Mouse (Mus musculus) megakaryocyte, embryonic 14.5 days (primary cell): Measurements from ENCODE around the gene A4galt. TPM values are rescaled to one million over a fixed set of nuclear protein-coding genes. Genes with fewer than 3 reads are reported as not detected.
"Not testable (repeated sequence)": the region's sequence is repeated elsewhere in the genome, so short reads cannot be mapped to it uniquely, and the experiment has no call there.

Source experiments
- H3K27me3 ChIP-seq: replicated peaks from 2 replicates; pipeline ENCODE3; 2012; ENCODE audit warnings: inconsistent platforms
- H3K36me3 ChIP-seq: replicated peaks from 2 replicates; pipeline ENCODE3; 2012; ENCODE audit warnings: low read length, inconsistent platforms, mixed read lengths
- H3K4me1 ChIP-seq: 2 replicates; pipeline ENCODE4 v1.6.1; 2012; ENCODE audit warnings: inconsistent platforms
- H3K4me3 ChIP-seq: replicated peaks from 2 replicates; pipeline ENCODE3; 2012; ENCODE audit warnings: moderate library complexity, mild to moderate bottlenecking, inconsistent platforms
- H3K9me3 ChIP-seq: 2 replicates; pipeline ENCODE4 v1.6.1; 2012; ENCODE audit warnings: inconsistent platforms
- FLI1 ChIP-seq: IDR thresholded peaks from 2 replicates; pipeline ENCODE4 v1.6.1; 2012; ENCODE audit warnings: low read length, inconsistent platforms, mixed read lengths
- GATA1 ChIP-seq: IDR thresholded peaks from 3 replicates; pipeline ENCODE4 v1.6.1; 2012; ENCODE audit warnings: mixed read lengths, low read length, inconsistent platforms, borderline replicate concordance
- polyA plus RNA-seq: library from polyadenylated mRNA; stranded (reverse); fragments of >175 nt; gene quantifications from 2 replicates; pipeline ENCODE4 v1.2.3, GENCODE M21; 2012; ENCODE audit warnings: low replicate concordance; ENCODE audit not compliant: insufficient read depth

A4galt gene
- polyA plus RNA-seq, 1 experiment, result not detected

- Histone ChIP-seq H3K27me3 (peaks cover 18% of the 10 kb centered on the region), H3K4me3 (no peak overlapping the region), H3K9me3 (peaks cover 9% of the 10 kb centered on the region), H3K4me1 (peaks cover 61% of the 10 kb centered on the region), H3K36me3 (peaks cover 29% of the 10 kb centered on the region)
- TF ChIP-seq FLI1 (no peak), GATA1 (no peak)
These were observed 41.6 kb upstream of the A4galt start for GRCm38 (mm10) chr15:83293144-83293543.

GRCm38 (mm10) chr15:83292261-83293056 is 40.9 kb upstream of the A4galt start:
- peaks cover 57% of the 10 kb centered on the region for H3K4me1 ChIP-seq

GRCm38 (mm10) chr15:83290899-83291298 is 39.3 kb upstream of the A4galt start:
- Histone ChIP-seq H3K27me3 (peaks cover 25% of the 10 kb centered on the region), H3K36me3 (peaks cover 16% of the 10 kb centered on the region), H3K4me3 (no peak overlapping the region), H3K4me1 (peaks cover 41% of the 10 kb centered on the region), H3K9me3 (peaks cover 14% of the 10 kb centered on the region)
- TF ChIP-seq FLI1 (no peak), GATA1 (no peak)

More at GRCm38 (mm10) chr15:83292261-83293056, 40.9 kb upstream of the A4galt start:
- peaks cover 22% of the 10 kb centered on the region for H3K36me3 ChIP-seq
- H3K27me3 ChIP-seq, result peaks cover 18% of the 10 kb centered on the region
- H3K4me3 ChIP-seq, result no peak overlapping the region
- peaks cover 9% of the 10 kb centered on the region for H3K9me3 ChIP-seq
- TF ChIP-seq FLI1, result no peak
- no peak for TF ChIP-seq GATA1

- Histone ChIP-seq H3K4me1 (no peaks in the 10 kb centered on the region), H3K27me3 (peaks cover 29% of the 10 kb centered on the region), H3K4me3 (no peak overlapping the region), H3K9me3 (peaks cover 5% of the 10 kb centered on the region; the same call in 1 of the 2 replicates), H3K36me3 (no peaks in the 10 kb centered on the region)
- no peak for TF ChIP-seq FLI1
- no peak for TF ChIP-seq GATA1
These were observed 33.3 kb upstream of the A4galt start for GRCm38 (mm10) chr15:83284828-83285227.

GRCm38 (mm10) chr15:83282397-83282796 is 30.8 kb upstream of the A4galt start:
- H3K36me3 ChIP-seq, result no peaks in the 10 kb centered on the region
- H3K4me1 ChIP-seq, result peaks cover 3% of the 10 kb centered on the region; the same call in 1 of the 2 replicates
- peaks cover 16% of the 10 kb centered on the region for H3K9me3 ChIP-seq
- no peak for TF ChIP-seq FLI1
- TF ChIP-seq GATA1, result no peak
- no peak overlapping the region for H3K4me3 ChIP-seq
- H3K27me3 ChIP-seq, result peaks cover 25% of the 10 kb centered on the region

- no peak overlapping the region for H3K4me3 ChIP-seq
- peaks cover 18% of the 10 kb centered on the region for H3K27me3 ChIP-seq
- peaks cover 3% of the 10 kb centered on the region; the same call in 1 of the 2 replicates for H3K4me1 ChIP-seq
- TF ChIP-seq GATA1 (no peak), FLI1 (no peak)
- H3K9me3 ChIP-seq, result peaks cover 22% of the 10 kb centered on the region
- H3K36me3 ChIP-seq, result no peaks in the 10 kb centered on the region
These were observed 29.7 kb upstream of the A4galt start for GRCm38 (mm10) chr15:83281303-83281702.

GRCm38 (mm10) chr15:83278579-83278978 is 27.0 kb upstream of the A4galt start:
- no peak overlapping the region for H3K4me3 ChIP-seq
- no peak for TF ChIP-seq GATA1
- no peak for TF ChIP-seq FLI1

GRCm38 (mm10) chr15:83277451-83277850 is 25.9 kb upstream of the A4galt start:
- H3K36me3 ChIP-seq, result no peaks in the 10 kb centered on the region
- peaks cover 25% of the 10 kb centered on the region for H3K27me3 ChIP-seq
- peaks cover 3% of the 10 kb centered on the region; the same call in 1 of the 2 replicates for H3K4me1 ChIP-seq
- TF ChIP-seq GATA1, result no peak
- no peak for TF ChIP-seq FLI1
- H3K4me3 ChIP-seq, result no peak overlapping the region
- H3K9me3 ChIP-seq, result peaks cover 33% of the 10 kb centered on the region

More at GRCm38 (mm10) chr15:83278579-83278978, 27.0 kb upstream of the A4galt start:
- Histone ChIP-seq H3K27me3 (peaks cover 22% of the 10 kb centered on the region), H3K4me1 (peaks cover 3% of the 10 kb centered on the region; the same call in 1 of the 2 replicates), H3K36me3 (no peaks in the 10 kb centered on the region), H3K9me3 (peaks cover 33% of the 10 kb centered on the region)

- Histone ChIP-seq H3K9me3 (peaks cover 33% of the 10 kb centered on the region), H3K27me3 (peaks cover 12% of the 10 kb centered on the region)
- not testable (repeated sequence) for H3K4me3 ChIP-seq, H3K36me3 ChIP-seq, H3K4me1 ChIP-seq
These were observed 22.7 kb upstream of the A4galt start for GRCm38 (mm10) chr15:83274237-83274636.

GRCm38 (mm10) chr15:83273017-83273416 is 21.4 kb upstream of the A4galt start:
- Histone ChIP-seq H3K4me3 (no peak overlapping the region), H3K27me3 (peaks cover 12% of the 10 kb centered on the region), H3K9me3 (peaks cover 26% of the 10 kb centered on the region), H3K4me1 (peaks cover under 1% of the 10 kb centered on the region; the same call in 1 of the 2 replicates), H3K36me3 (no peaks in the 10 kb centered on the region)
- no peak for TF ChIP-seq FLI1

GRCm38 (mm10) chr15:83271221-83271620 is 19.6 kb upstream of the A4galt start:
- not testable (repeated sequence) for H3K4me1 ChIP-seq, H3K36me3 ChIP-seq, H3K4me3 ChIP-seq
- Histone ChIP-seq H3K9me3 (peaks cover 11% of the 10 kb centered on the region), H3K27me3 (peaks cover 15% of the 10 kb centered on the region)

- H3K27me3 ChIP-seq, result peaks cover 15% of the 10 kb centered on the region
- H3K9me3 ChIP-seq, H3K4me3 ChIP-seq, H3K4me1 ChIP-seq, H3K36me3 ChIP-seq: not testable (repeated sequence)
These were observed 18.4 kb upstream of the A4galt start for GRCm38 (mm10) chr15:83269985-83270384.

- H3K4me1 ChIP-seq, H3K9me3 ChIP-seq, H3K36me3 ChIP-seq, H3K4me3 ChIP-seq: not testable (repeated sequence)
- peaks cover 16% of the 10 kb centered on the region for H3K27me3 ChIP-seq
These were observed 16.9 kb upstream of the A4galt start for GRCm38 (mm10) chr15:83268428-83268827.
